Mouse (Mus musculus): ENCODE results near the gene Efna1. TPM values are rescaled to one million over a fixed set of nuclear protein-coding genes. Genes with fewer than 3 reads are reported as not detected.

Gene Efna1
- polyA plus RNA-seq, 1 experiment from 2014 or later = 55.8 TPM

DNA sequence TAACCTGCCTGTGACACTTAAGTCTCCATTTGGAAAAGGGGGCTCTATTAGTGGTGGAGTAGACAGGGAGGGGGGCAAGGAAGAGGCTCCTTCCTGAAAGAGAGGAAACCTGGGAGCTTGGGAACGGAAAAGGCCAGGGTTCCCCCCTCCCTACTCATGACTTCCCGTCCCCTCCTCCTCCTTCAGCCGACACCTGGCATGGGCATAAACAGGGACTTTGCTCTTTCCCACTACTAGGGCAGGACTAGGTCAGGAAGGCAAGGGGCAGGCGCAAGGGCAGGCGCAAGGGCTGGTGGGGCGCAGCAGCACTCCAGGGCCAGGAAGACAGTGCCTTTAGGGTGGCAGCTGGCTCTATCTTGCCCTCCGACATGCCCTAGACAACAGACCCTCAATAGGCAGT lies 2.8 kb downstream of the Efna1 start:
- Histone ChIP-seq H3K4me2 (replicated peaks) (peak overlapping the region; percentile 95), H3K36me3 (peaks cover 23% of the 10 kb centered on the region), H3K27me3 (no peaks in the 10 kb centered on the region), H3K9ac (peak overlapping the region; percentile 57; the same call in 1 of the 2 replicates), H3K4me3 (replicated peaks) (peak overlapping the region; percentile 64), H3K9me3 (replicated peaks) (no peaks in the 10 kb centered on the region), H3K27ac (replicated peaks) (peak overlapping the region; percentile 91), H3K4me1 (peaks cover 61% of the 10 kb centered on the region)
- ATAC-seq (ENCODE audit: insufficient number of reproducible peaks, low FRiP score, low TSS enrichment, low read depth) = no peak
- WGBS = 63% methylated on average over 7 of the region's 7 CpGs

DNA sequence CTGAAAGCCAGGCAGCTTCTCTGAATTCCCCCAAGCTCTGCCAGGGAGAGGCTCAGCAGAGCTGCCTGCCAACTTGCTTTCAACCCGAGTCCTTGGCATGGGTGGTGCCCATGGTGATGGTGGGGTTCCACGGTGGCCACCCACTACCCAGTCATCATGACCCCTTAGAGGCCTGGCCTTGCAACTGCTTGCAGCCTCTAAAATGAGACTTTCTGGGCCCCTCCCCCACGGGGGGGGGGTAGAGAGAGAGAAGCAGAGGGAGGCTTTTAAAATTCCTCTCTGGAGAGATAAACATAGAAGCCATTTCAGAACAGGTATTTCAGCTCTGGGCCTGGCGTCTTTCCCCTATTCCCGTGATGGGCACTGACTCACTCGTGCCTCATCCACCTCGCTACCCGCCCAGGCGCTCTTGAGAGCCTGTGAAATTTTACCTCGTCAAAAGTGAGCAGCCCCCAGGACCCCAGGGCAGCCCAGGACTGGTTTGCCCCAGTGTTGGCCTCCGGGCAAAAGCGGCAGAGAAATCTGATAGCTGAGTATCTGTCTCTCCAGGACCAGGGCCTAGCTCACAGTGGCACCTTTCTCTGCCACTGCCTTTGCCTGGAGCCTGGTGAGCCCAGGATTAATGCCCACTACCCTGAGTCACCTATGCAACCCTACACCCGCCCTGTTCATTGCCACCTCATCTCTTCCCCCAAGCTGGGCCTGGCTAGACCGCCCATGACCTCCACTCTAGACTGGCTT lies 3.5 kb downstream of the Efna1 start:
- H3K27ac ChIP-seq (replicated peaks) = peak overlapping the region; percentile 91
- peaks cover 61% of the 10 kb centered on the region for H3K4me1 ChIP-seq
- H3K36me3 ChIP-seq = peaks cover 28% of the 10 kb centered on the region
- peak overlapping the region; percentile 95 for H3K4me2 ChIP-seq (replicated peaks)
- no peak for ATAC-seq (ENCODE audit: insufficient number of reproducible peaks, low FRiP score, low TSS enrichment, low read depth)
- H3K27me3 ChIP-seq = no peaks in the 10 kb centered on the region
- H3K9ac ChIP-seq = 0 out of 2 replicates have a peak overlapping the region, but pooled peaks have one; percentile 19
- no peaks in the 10 kb centered on the region for H3K9me3 ChIP-seq (replicated peaks)
- WGBS = 33% methylated on average over 14 of the region's 14 CpGs
- H3K4me3 ChIP-seq (replicated peaks) = peak overlapping the region; percentile 64

DNA sequence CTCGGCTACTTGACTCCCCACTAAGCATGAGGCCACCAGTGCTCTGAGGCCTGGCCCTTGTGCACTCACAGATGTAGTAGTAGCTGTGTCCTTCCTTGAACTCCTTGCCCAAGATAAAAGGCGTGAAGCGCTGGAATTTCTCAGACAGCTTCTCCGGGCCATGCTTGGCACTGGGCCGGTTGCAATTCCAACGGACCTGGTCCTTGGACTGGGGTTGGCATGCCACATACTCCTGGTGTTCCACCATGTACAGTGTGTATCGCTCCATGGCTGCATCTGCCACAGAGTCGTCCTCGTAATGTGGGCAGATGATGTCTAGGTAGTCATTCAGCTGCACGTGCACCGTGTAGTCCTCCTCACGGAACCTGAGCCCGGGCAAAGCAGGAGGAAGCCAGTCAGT lies 4.9 kb downstream of the Efna1 start:
- H3K9ac ChIP-seq = no peak overlapping the region
- no peaks in the 10 kb centered on the region for H3K27me3 ChIP-seq
- no peak overlapping the region; the same call in 1 of the 2 replicates for H3K4me3 ChIP-seq (replicated peaks)
- WGBS = 85% methylated on average over 13 of the region's 13 CpGs
- no peak for ATAC-seq (ENCODE audit: insufficient number of reproducible peaks, low FRiP score, low TSS enrichment, low read depth)
- H3K4me1 ChIP-seq = peaks cover 61% of the 10 kb centered on the region
- 0 out of 2 replicates have a peak overlapping the region, but pooled peaks have one; percentile 11 for H3K27ac ChIP-seq (replicated peaks)
- no peaks in the 10 kb centered on the region for H3K9me3 ChIP-seq (replicated peaks)
- peak overlapping the region; percentile 95; the same call in 1 of the 2 replicates for H3K4me2 ChIP-seq (replicated peaks)
- H3K36me3 ChIP-seq = peaks cover 37% of the 10 kb centered on the region

DNA sequence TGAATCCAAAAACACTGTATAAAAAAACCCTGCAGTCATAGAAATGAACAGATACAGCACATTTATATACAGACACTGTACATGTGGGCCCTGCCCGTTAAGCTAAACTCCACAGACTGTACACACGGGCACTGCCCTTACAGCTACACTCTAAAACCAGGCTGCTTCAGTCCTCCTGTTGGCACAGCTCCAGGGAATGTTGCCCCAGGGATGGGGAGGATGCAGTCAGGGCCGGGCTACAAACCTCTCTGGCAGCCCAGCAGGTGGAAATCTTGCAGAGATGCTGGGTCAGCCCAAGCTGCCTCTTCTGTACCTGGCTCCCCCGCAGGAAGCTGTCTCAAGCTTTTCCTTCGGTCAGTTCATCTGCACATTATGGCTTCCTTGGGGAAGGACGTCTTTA lies 9.2 kb downstream of the Efna1 start:
- no peak overlapping the region for H3K9ac ChIP-seq
- ATAC-seq (ENCODE audit: insufficient number of reproducible peaks, low FRiP score, low TSS enrichment, low read depth) = no peak
- H3K4me1 ChIP-seq = peaks cover 59% of the 10 kb centered on the region
- no peak overlapping the region for H3K4me2 ChIP-seq (replicated peaks)
- peaks cover 41% of the 10 kb centered on the region for H3K36me3 ChIP-seq
- no peaks in the 10 kb centered on the region for H3K9me3 ChIP-seq (replicated peaks)
- WGBS = 54% methylated on average over 6 of the region's 6 CpGs
- no peaks in the 10 kb centered on the region for H3K27me3 ChIP-seq
- no peak overlapping the region for H3K4me3 ChIP-seq (replicated peaks)
- no peak overlapping the region for H3K27ac ChIP-seq (replicated peaks)

DNA sequence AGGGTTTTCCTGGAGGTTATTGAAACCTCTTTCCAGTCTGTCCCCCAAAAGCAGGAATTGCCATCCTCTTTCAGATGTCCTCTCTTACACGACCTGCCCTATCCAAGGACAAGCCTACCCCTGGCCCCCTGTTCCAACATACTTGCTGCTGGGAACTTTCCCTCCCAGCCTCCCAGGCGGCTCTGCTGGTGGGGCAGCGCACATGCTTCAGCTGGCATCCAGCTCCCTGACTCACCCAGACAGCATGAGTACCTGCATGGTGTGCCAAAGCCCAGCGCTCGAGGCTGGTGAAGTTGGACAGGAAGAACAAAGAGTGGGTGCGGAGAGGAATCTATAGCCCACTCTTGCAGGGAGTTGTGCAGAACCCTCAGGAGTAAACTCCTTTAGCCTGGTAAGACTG lies 10.1 kb downstream of the Efna1 start:
- Histone ChIP-seq H3K4me2 (replicated peaks) (peak overlapping the region; percentile 70), H3K36me3 (peaks cover 37% of the 10 kb centered on the region), H3K9ac (0 out of 2 replicates have a peak overlapping the region, but pooled peaks have one; percentile 41), H3K27me3 (no peaks in the 10 kb centered on the region), H3K9me3 (replicated peaks) (no peaks in the 10 kb centered on the region), H3K4me1 (peaks cover 56% of the 10 kb centered on the region), H3K27ac (replicated peaks) (peak overlapping the region; percentile 87), H3K4me3 (replicated peaks) (peak overlapping the region; percentile 53)
- WGBS = 46% methylated on average over 6 of the region's 6 CpGs
- no peak for ATAC-seq (ENCODE audit: insufficient number of reproducible peaks, low FRiP score, low TSS enrichment, low read depth)

DNA sequence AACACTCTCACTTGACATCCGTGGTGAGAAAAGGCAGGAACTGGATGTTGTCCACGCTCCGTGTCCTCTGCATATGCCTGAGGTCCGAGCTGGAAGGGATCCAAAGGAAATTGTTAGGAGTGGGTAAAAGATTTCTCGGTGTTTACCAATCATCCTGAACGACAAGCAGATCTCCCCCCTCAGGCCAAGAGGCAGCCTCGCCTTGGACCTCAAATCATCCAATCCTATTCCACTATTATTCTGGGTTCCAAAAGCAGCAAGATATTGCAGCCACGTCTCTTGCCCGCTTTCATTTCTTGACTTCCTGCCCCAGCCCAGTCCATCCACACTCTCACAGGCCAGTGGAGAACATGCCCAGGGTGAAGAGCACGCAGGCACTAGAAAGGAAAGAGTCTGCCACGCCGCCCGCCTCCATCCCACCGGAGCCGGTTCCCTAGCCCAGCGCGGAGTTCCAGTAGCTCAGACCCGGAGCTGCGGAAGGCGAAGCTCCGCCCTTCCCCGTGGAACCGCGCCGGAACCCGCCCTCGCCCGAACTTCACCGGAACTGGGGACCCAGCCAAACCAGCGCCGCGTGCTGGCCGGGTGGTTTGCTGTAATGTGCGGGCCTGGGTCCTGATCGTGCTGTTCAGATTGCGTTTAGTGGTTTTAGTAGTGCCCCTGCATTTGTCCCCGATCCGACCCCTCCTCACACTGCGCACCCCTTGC lies 10.7 kb downstream of the Efna1 start, which contains the start of gene Slc50a1:
Gene Slc50a1 (minus strand): TSS at position 520 of the 705 bp plus-strand sequence.
- Histone ChIP-seq H3K27me3 (no peaks in the 10 kb centered on the region), H3K9ac (peak within 1 kb of the TSS; percentile 41), H3K4me2 (replicated peaks) (peak within 1 kb of the TSS; percentile 70), H3K4me3 (replicated peaks) (peak within 1 kb of the TSS; percentile 53), H3K36me3 (peaks cover 30% of the 10 kb centered on the region), H3K9me3 (replicated peaks) (no peaks in the 10 kb centered on the region), H3K27ac (replicated peaks) (peak within 1 kb of the TSS; percentile 87), H3K4me1 (peaks cover 57% of the 10 kb centered on the region)
- peak; percentile 76 for ATAC-seq (ENCODE audit: insufficient number of reproducible peaks, low FRiP score, low TSS enrichment, low read depth)
- 2% methylated on average over 38 of the region's 39 CpGs for WGBS

DNA sequence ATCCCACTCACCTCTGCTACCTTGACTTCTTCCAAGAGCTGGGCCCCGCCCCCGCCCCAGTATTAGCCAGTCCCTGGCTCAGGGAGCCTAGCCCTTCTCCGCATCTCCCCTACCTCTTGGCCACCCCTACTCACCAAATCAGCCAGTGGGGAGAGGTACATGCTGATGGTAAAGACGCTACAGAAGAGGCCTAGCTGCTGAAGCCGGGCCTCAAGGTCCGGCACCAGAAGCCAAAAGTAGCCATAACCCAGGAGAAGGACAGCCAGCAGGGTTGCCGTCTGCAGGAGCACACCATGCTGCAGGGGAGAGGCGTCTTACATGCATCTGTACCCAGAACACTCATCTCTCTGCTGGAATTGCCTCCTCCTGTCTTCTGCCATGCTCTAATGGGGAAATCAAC lies 12.0 kb downstream of the Efna1 start:
- H3K27me3 ChIP-seq = no peaks in the 10 kb centered on the region
- no peak overlapping the region for H3K27ac ChIP-seq (replicated peaks)
- ATAC-seq (ENCODE audit: insufficient number of reproducible peaks, low FRiP score, low TSS enrichment, low read depth) = no peak
- H3K4me2 ChIP-seq (replicated peaks) = peak overlapping the region; percentile 70
- H3K9ac ChIP-seq = no peak overlapping the region
- H3K4me1 ChIP-seq = peaks cover 57% of the 10 kb centered on the region
- peaks cover 19% of the 10 kb centered on the region for H3K36me3 ChIP-seq
- no peak overlapping the region; the same call in 1 of the 2 replicates for H3K4me3 ChIP-seq (replicated peaks)
- 54% methylated on average over 8 of the region's 8 CpGs for WGBS
- no peaks in the 10 kb centered on the region for H3K9me3 ChIP-seq (replicated peaks)

DNA sequence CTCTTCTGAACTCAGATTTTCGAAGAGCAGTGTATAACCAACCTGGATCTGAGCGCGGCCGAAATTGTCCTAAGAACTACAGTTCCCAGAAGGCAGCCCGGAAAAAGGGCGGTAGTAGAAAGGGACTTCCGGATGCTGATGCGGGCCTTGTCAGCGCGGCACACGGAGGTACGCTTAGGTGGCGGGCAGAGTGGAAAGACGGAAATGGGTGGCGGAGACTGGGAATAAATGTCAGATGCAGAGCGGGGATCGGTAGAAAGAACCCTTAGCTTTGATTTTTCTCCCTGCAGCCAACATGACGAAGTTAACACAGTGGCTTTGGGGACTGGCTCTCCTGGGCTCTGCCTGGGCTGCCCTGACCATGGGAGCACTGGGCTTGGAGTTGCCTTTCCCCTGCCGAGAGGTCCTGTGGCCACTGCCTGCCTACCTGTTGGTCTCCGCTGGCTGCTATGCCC lies 14.5 kb downstream of the Efna1 start:
- H3K4me2 ChIP-seq (replicated peaks) = peak overlapping the region; percentile 75
- H3K9ac ChIP-seq = peak overlapping the region; percentile 76
- H3K4me3 ChIP-seq (replicated peaks) = peak overlapping the region; percentile 76
- peak overlapping the region; percentile 78 for H3K27ac ChIP-seq (replicated peaks)
- no peaks in the 10 kb centered on the region for H3K27me3 ChIP-seq
- H3K36me3 ChIP-seq = 0 out of 2 replicates have a peak, but pooled peaks cover 5% of the 10 kb centered on the region
- WGBS = under 1% methylated on average over 20 of the region's 20 CpGs
- ATAC-seq (ENCODE audit: insufficient number of reproducible peaks, low FRiP score, low TSS enrichment, low read depth) = peak; percentile 85
- no peaks in the 10 kb centered on the region for H3K9me3 ChIP-seq (replicated peaks)
- H3K4me1 ChIP-seq = peaks cover 48% of the 10 kb centered on the region

DNA sequence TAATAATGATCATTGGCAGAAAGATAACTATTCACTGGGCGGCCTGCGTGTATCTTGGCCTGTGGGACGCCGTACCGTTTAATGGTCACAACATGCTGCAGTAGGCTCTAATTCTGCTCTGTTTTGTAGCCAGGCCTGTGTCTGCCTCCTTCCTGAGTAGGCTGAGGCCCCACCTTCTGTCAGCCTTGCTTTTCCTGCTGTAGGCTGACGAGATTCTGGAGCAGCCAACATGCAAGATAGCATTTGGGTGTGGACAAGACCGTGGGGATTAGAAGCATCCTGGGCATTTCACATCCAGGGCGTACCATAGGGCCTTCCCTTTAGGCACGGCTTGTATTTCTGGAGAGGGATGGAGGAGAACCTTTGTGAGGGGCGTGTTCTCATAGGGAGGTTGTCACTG lies 18.5 kb downstream of the Efna1 start:
- no peak for ATAC-seq (ENCODE audit: insufficient number of reproducible peaks, low FRiP score, low TSS enrichment, low read depth)
- Histone ChIP-seq H3K4me1 (peaks cover 21% of the 10 kb centered on the region), H3K9ac (0 out of 2 replicates have a peak overlapping the region, but pooled peaks have one; percentile 6), H3K9me3 (replicated peaks) (no peaks in the 10 kb centered on the region), H3K4me2 (replicated peaks) (no peak overlapping the region), H3K27ac (replicated peaks) (0 out of 2 replicates have a peak overlapping the region, but pooled peaks have one; percentile 34), H3K4me3 (replicated peaks) (no peak overlapping the region), H3K36me3 (no peaks in the 10 kb centered on the region), H3K27me3 (no peaks in the 10 kb centered on the region)
- WGBS = 65% methylated on average over 10 of the region's 10 CpGs

DNA sequence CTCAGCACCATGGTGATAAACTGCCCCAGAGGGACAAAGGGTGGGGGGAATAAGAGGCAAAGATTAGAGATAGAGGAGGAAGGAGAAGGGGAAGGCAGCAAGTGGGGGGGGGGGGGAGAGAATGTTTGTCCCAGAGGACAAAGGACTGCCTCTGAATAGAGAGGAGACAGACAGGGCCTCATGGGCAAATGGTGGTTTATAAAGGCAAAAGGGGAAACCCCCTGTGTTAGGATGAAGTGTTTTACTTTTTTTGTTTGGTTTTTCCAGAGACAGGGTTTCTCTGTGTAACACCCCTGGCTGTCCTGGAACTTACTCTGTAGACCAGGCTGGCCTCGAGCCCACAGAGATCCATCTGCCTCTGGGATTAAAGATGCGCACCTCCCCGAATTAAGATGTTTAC lies 20.7 kb downstream of the Efna1 start:
- no peak for ATAC-seq (ENCODE audit: insufficient number of reproducible peaks, low FRiP score, low TSS enrichment, low read depth)
- Histone ChIP-seq H3K4me2 (replicated peaks) (no peak overlapping the region), H3K9ac (no peak overlapping the region), H3K9me3 (replicated peaks) (no peaks in the 10 kb centered on the region), H3K27ac (replicated peaks) (no peak overlapping the region), H3K36me3 (no peaks in the 10 kb centered on the region), H3K27me3 (no peaks in the 10 kb centered on the region), H3K4me1 (peaks cover 10% of the 10 kb centered on the region; the same call in 1 of the 2 replicates), H3K4me3 (replicated peaks) (no peak overlapping the region)
- WGBS = 78% methylated on average over 3 of the region's 3 CpGs

DNA sequence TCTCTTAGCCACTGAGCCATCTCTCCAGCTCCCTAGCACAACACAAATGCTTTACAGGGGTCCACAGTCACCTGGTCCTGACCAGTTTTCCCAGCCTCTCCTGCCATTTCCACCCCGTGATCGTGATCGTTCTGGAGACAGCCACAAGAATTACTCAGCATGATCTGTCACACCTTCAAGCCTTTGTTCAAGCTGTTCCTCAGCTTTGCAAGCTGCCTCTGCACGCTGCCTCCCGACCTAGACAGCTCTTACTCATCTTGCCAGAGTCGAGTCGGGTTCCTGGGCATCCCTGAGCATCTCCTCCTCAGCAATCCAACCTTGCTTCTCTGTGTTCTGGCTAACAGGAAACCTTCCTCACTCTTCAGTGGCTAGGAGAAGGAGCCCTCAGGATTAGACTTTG lies 21.9 kb downstream of the Efna1 start, which contains the start of gene Dpm3:
Gene Dpm3 (plus strand): TSS at position 283 of the 400 bp plus-strand sequence.
- no peaks in the 10 kb centered on the region for H3K27me3 ChIP-seq
- no peak within 1 kb of the TSS for H3K27ac ChIP-seq (replicated peaks)
- ATAC-seq (ENCODE audit: insufficient number of reproducible peaks, low FRiP score, low TSS enrichment, low read depth) = no peak
- WGBS = 55% methylated on average over 7 of the region's 7 CpGs
- H3K36me3 ChIP-seq = no peaks in the 10 kb centered on the region
- no peak within 1 kb of the TSS for H3K9ac ChIP-seq
- H3K4me1 ChIP-seq = peaks cover 10% of the 10 kb centered on the region; the same call in 1 of the 2 replicates
- no peaks in the 10 kb centered on the region for H3K9me3 ChIP-seq (replicated peaks)
- no peak within 1 kb of the TSS for H3K4me2 ChIP-seq (replicated peaks)
- no peak within 1 kb of the TSS for H3K4me3 ChIP-seq (replicated peaks)

All from embryonic facial prominence, embryonic 15.5 days (tissue).